Mouse (Mus musculus) cerebellum, adult 2 months (tissue): ENCODE results near the gene Dlgap4.

Experiments used
- CTCF ChIP-seq: fragments of 200-500 bp; IDR thresholded peaks from 2 replicates; pipeline ENCODE4 v1.5.1; 2011; ENCODE audit warnings: low read depth, mild to moderate bottlenecking, control low read depth, low read length, moderate library complexity, borderline replicate concordance; ENCODE audit not compliant: insufficient read depth
- POLR2A ChIP-seq: fragments of 200-500 bp; IDR thresholded peaks from 2 replicates; pipeline ENCODE4 v1.6.1; 2011; ENCODE audit warnings: low read length, control low read depth, borderline replicate concordance; ENCODE audit not compliant: insufficient read depth

DNA sequence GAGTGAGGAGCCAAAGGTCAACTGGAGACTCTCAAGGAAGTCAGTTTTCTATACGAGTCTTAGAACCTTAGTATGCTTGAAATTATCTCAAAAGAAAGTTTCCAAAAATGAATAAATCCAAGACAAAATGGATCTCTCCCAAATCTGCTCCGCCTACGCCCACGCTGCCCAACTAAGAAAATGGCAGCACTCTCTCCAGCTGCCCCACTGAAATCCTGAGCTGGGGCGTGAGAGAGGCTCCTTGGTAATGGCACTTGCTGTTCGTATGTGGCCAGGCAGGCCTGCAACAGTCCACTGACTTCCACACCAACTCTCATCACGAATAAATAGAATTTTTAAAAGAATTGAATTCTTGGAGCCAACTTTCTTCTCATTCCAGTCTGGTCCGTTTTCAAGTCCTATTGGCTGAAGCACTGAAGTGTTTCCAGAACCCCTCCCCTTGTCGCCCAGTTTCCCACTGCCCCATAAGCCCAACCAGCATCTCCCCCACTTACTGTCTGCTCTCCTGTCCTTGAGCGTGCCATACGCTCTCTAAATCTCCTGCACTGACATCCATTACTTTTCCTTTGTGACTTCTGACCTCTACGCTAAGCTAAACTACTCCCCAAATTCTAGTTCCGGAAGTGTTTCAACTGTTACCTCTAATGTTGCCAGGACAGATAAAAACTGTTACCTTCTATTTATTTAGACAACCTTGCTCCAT is 160.7 kb downstream of the Dlgap4 start:
- no peak for TF ChIP-seq POLR2A
- no peak for TF ChIP-seq CTCF
